Mouse (Mus musculus): ENCODE results near the gene Sgca. TPM values are rescaled to one million over a fixed set of nuclear protein-coding genes. Genes with fewer than 3 reads are reported as not detected.

The Sgca gene
- polyA plus RNA-seq, 1 experiment from 2014 or later: 0.17 TPM

DNA sequence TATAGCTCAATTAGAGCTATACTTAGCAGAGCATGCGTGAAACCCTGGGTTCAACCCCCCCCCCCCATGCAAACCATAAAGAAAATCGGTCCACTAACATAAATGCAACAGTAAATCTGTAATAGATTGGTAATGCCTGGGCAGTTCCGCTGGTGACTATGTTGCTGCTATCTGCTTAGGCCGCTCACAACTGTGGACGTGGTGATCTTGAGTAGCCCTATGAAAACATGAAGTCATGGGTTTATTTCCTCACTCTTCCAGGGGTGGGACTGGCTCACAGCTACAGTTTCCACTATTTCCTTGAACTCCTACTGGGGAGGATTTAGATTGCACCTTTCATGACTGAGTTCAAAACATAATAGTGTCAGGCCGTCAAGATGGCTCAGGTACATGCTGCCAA, 58.4 kb downstream of the Sgca start:
- no peaks in the 10 kb centered on the region for H3K36me3 ChIP-seq
- no peak overlapping the region for H3K4me2 ChIP-seq
- no peak for ATAC-seq
- 62% methylated on average over 6 of the region's 6 CpGs for WGBS (ENCODE audit: insufficient replicate concordance)
- no peaks in the 10 kb centered on the region for H3K9me3 ChIP-seq (replicated peaks)
- H3K4me1 ChIP-seq: peaks cover 13% of the 10 kb centered on the region; the same call in 1 of the 2 replicates
- no peak overlapping the region for H3K4me3 ChIP-seq
- H3K27ac ChIP-seq: no peak overlapping the region
- peaks cover 14% of the 10 kb centered on the region; the same call in 1 of the 2 replicates for H3K27me3 ChIP-seq (replicated peaks)
- H3K9ac ChIP-seq: no peak overlapping the region

DNA sequence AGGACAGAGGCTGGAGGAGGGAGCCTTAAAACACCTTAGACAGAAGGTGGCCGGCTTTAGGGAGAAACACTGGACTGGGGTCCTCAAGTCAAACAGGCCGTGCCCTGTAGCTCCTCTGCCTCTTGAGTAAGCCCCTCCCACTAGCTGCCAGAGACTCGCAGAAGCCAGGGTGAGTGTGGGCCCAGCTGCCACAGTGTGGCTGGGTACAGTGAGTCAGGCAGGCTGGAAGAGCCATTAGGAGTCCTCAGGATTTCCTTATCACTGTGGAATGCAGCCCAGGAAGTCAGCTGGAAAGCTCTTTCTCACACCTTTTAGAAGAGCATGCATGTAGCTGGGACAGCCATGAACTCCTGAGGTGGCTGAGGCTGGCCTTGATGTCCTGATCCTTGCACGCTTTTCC, 59.6 kb downstream of the Sgca start:
- 35% methylated on average over 4 of the region's 4 CpGs for WGBS (ENCODE audit: insufficient replicate concordance)
- Histone ChIP-seq H3K4me3 (no peak overlapping the region), H3K4me2 (no peak overlapping the region), H3K9me3 (replicated peaks) (no peaks in the 10 kb centered on the region), H3K36me3 (no peaks in the 10 kb centered on the region), H3K27me3 (replicated peaks) (peaks cover 14% of the 10 kb centered on the region; the same call in 1 of the 2 replicates), H3K27ac (no peak overlapping the region), H3K9ac (no peak overlapping the region), H3K4me1 (peaks cover 13% of the 10 kb centered on the region; the same call in 1 of the 2 replicates)
- no peak for ATAC-seq

DNA sequence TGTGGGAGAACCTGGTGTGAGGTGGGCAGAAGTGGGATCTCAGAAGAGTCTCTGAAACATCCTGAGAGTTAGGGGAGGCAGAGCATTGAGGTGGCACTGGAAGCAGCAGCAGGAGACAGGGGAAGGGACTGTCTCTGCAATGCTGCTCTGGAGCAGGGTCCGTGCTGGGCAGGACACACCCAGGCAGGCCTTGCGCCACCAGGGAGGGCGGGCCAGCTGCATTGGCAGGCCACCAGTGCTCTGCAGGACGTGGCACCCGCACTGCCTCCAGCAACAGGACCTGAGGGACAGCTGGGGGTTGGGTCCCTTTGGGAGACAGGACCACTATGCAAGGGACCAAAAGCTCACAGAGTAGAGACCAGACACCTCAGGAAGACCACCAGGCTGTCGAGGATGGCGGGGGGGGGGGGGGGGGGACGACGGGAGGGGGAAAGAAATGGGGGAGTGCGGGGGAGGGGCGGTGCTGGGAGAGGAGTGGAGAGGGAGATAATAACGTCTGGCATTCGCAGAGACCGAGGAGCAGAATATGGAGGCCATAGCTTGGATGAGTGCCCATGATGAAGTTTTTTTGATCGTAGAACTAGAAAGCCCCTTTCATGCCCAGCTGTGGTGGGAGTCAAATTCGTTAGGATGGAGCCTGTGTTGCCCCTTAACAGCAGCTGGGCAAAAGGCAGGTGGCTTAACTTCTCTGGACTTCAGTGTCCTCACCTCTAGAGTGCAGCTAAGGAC, 60.3 kb downstream of the Sgca start:
- ATAC-seq: no peak
- Histone ChIP-seq H3K4me1 (peaks cover 13% of the 10 kb centered on the region; the same call in 1 of the 2 replicates), H3K27me3 (replicated peaks) (peaks cover 14% of the 10 kb centered on the region; the same call in 1 of the 2 replicates), H3K9ac (no peak overlapping the region), H3K9me3 (replicated peaks) (no peaks in the 10 kb centered on the region), H3K4me3 (no peak overlapping the region), H3K4me2 (no peak overlapping the region), H3K36me3 (no peaks in the 10 kb centered on the region), H3K27ac (no peak overlapping the region)
- 31% methylated on average over 13 of the region's 16 CpGs for WGBS (ENCODE audit: insufficient replicate concordance)

DNA sequence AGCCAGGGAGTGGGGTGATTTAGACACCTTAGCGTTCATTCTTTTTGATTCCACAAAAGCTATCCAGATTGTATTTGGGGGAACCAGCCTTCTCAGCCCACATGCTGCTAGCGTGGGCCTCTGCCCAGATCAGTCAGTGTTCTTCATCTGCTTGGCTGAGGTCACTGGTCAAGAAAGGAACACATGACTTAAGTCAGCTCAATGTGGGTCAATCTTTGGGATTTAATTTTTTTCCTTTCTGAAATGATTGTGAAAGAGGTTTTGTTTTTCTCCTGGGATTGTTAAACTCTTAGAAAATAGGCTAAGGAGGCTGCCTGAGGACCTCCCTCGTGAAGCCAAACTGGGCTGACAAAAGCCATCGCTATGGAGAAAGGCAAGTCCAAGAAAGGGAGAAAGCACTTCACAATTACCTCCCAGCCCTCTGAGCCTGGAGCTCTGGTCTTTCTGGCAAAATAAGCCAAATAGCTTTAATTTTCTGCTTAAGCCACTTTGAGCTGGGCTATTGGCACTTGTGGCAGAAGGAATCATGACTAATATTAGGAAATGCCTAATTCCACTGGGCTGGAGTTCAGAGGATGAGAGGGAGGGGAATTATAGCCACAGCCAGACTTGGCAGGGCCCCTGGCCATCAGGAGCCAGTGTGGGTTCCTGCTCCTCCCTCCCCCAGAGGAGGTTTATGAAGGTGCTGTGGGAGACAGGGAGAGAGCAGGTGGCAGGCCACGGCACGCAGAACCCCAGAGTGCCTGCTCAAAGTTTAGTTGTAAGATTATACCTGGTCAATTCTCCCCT, 62.6 kb downstream of the Sgca start:
- Histone ChIP-seq H3K4me3 (no peak overlapping the region), H3K9me3 (replicated peaks) (no peaks in the 10 kb centered on the region), H3K9ac (no peak overlapping the region), H3K36me3 (no peaks in the 10 kb centered on the region), H3K4me1 (peaks cover 13% of the 10 kb centered on the region; the same call in 1 of the 2 replicates), H3K4me2 (no peak overlapping the region), H3K27me3 (replicated peaks) (peaks cover 11% of the 10 kb centered on the region; the same call in 1 of the 2 replicates), H3K27ac (no peak overlapping the region)
- no peak for ATAC-seq
- 61% methylated on average over 6 of the region's 6 CpGs for WGBS (ENCODE audit: insufficient replicate concordance)

Other genes with a start within 250 kb of the Sgca start
- 0.11 TPM in 1 of 2 replicates, not detected in the other for gene Cdc34b, start 234.5 kb downstream of the Sgca start, polyA plus RNA-seq (2016; fragmentation: Nextera tagmentation; extraction: Ambion mirVana)
- not detected in 2 replicates for gene Tmem92, start 193.6 kb downstream of the Sgca start, polyA plus RNA-seq (2016; fragmentation: Nextera tagmentation; extraction: Ambion mirVana)
- gene Col1a1, start 40.1 kb downstream of the Sgca start, polyA plus RNA-seq (2016; fragmentation: Nextera tagmentation; extraction: Ambion mirVana): 135 and 153 TPM in 2 replicates
- gene Hils1, start 8.7 kb downstream of the Sgca start, polyA plus RNA-seq (2016; fragmentation: Nextera tagmentation; extraction: Ambion mirVana): not detected in 2 replicates
- 13.4 and 14.1 TPM in 2 replicates for gene Ppp1r9b, start 14.7 kb upstream of the Sgca start, polyA plus RNA-seq (2016; fragmentation: Nextera tagmentation; extraction: Ambion mirVana)
- 53.8 and 56.7 TPM in 2 replicates for gene Samd14, start 33.6 kb upstream of the Sgca start, polyA plus RNA-seq (2016; fragmentation: Nextera tagmentation; extraction: Ambion mirVana)
- 10.0 and 11.0 TPM in 2 replicates for gene Pdk2, start 65.0 kb upstream of the Sgca start, polyA plus RNA-seq (2016; fragmentation: Nextera tagmentation; extraction: Ambion mirVana)
- 2.8 and 3.6 TPM in 2 replicates for gene Itga3, start 100.5 kb upstream of the Sgca start, polyA plus RNA-seq (2016; fragmentation: Nextera tagmentation; extraction: Ambion mirVana)
- 0.05 and 0.08 TPM in 2 replicates for gene Dlx3, start 143.8 kb upstream of the Sgca start, polyA plus RNA-seq (2016; fragmentation: Nextera tagmentation; extraction: Ambion mirVana)
- gene Dlx4, start 169.9 kb upstream of the Sgca start, polyA plus RNA-seq (2016; fragmentation: Nextera tagmentation; extraction: Ambion mirVana): 0.06 TPM in 1 of 2 replicates, not detected in the other

Measured in liver, embryonic 12.5 days (tissue).